Mouse (Mus musculus) midbrain, embryonic 15.5 days (tissue): ENCODE data around the gene Pdxdc1. TPM values are rescaled to one million over a fixed set of nuclear protein-coding genes. Genes with fewer than 3 reads are reported as not detected.
"Not testable (repeated sequence)": the region's sequence is repeated elsewhere in the genome, so short reads cannot be mapped to it uniquely, and the experiment has no call there.

Source experiments
- ATAC-seq: fragments of 200-750 bp; cut with Nextera tagmentation; replicated peaks from 2 replicates; pipeline ENCODE4 v1.8.0; 2017; ENCODE audit warnings: moderate TSS enrichment
- H3K27ac ChIP-seq: fragments of 300-500 bp; sonication (generic); 2 replicates; pipeline ENCODE4 v1.5.1; 2015; ENCODE audit warnings: mild to moderate bottlenecking, inconsistent platforms
- H3K27me3 ChIP-seq: fragments of 300-500 bp; sonication (generic); replicated peaks from 2 replicates; pipeline ENCODE4 v1.6.1; 2015; ENCODE audit warnings: inconsistent platforms
- H3K36me3 ChIP-seq: fragments of 300-500 bp; sonication (generic); replicated peaks from 2 replicates; pipeline ENCODE4 v1.6.1; 2015; ENCODE audit warnings: inconsistent platforms
- H3K4me1 ChIP-seq: fragments of 300-500 bp; sonication (generic); 2 replicates; pipeline ENCODE4 v1.6.1; 2015; ENCODE audit warnings: inconsistent platforms
- H3K4me2 ChIP-seq: fragments of 300-500 bp; sonication (generic); 2 replicates; pipeline ENCODE4 v1.6.1; 2015; ENCODE audit warnings: inconsistent platforms, mild to moderate bottlenecking, moderate library complexity
- H3K4me3 ChIP-seq: fragments of 300-500 bp; sonication (generic); 2 replicates; pipeline ENCODE4 v1.5.1; 2015; ENCODE audit warnings: mild to moderate bottlenecking, inconsistent platforms
- H3K9ac ChIP-seq: fragments of 300-500 bp; sonication (generic); 2 replicates; pipeline ENCODE4 v1.6.1; 2015; ENCODE audit warnings: mild to moderate bottlenecking, inconsistent platforms
- H3K9me3 ChIP-seq: fragments of 300-500 bp; sonication (generic); 2 replicates; pipeline ENCODE4 v1.6.1; 2016; ENCODE audit warnings: inconsistent platforms
- WGBS: fragments of 180-500 bp; shearing (Covaris S2); methylation state at CpG from one replicate; pipeline ENCODE4 v1.1.7; 2015; ENCODE audit warnings: mixed read lengths; 5-methylcytosine and 5-hydroxymethylcytosine counted together
- polyA plus RNA-seq: library from polyadenylated mRNA; unstranded; fragments of >200 nt; fragmentation: Nextera tagmentation; extraction: Ambion mirVana; gene quantifications from 2 replicates; pipeline ENCODE4 v1.2.1, GENCODE M21; 2015

The Pdxdc1 gene
- polyA plus RNA-seq: 75.4 and 79.8 TPM in 2 replicates

DNA sequence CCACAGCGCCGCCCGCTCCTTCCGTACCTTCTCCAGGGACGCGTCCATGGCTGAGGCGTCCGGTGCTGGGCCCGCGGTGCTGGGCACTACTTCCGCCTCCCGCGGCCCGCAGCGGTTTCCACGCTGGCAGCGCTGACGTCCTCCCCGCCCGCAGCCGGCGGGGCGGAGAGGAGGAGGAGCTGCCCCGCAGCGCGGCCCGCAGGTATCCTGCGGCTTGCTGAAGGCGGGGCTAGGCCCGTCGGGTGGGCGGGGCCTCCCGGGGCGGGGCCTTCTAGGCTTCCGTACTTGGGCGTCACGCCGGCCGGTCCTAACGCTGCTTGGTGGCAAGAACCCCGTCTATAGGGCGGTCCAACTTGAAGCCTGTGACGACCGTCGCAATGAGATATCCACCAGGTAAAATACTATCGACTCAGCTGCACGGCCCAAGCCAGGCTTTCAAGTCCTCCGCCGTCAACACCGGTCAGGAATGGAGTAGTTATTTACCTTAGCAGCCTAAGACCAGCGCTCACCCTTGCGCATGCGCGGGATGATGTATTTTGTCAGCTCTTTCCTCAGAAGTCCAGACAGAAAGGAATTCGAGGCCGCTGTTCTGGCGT is at the start of gene Pdxdc1, which contains the start of gene Mpv17l:
Gene Pdxdc1 (minus strand): TSS at position 244 of the 596 bp plus-strand sequence.
Gene Mpv17l (plus strand): TSS at position 274 of the 596 bp plus-strand sequence.
- Histone ChIP-seq H3K27me3 (no peaks in the 10 kb centered on the region), H3K9ac (peak within 1 kb of the TSS; percentile 88), H3K27ac (peak within 1 kb of the TSS; percentile 92), H3K4me1 (peaks cover 18% of the 10 kb centered on the region), H3K4me2 (peak within 1 kb of the TSS; percentile 74), H3K4me3 (peak within 1 kb of the TSS; percentile 83), H3K36me3 (no peaks in the 10 kb centered on the region), H3K9me3 (no peaks in the 10 kb centered on the region)
- WGBS: under 1% methylated on average over 53 of the region's 57 CpGs
- peak; percentile 97 for ATAC-seq

- Histone ChIP-seq H3K27me3 (no peaks in the 10 kb centered on the region), H3K9me3 (no peaks in the 10 kb centered on the region), H3K4me1 (no peaks in the 10 kb centered on the region), H3K4me3 (no peak overlapping the region), H3K4me2 (no peak overlapping the region), H3K9ac (no peak overlapping the region), H3K36me3 (no peaks in the 10 kb centered on the region), H3K27ac (no peak overlapping the region)
- 79% methylated on average over 3 of the region's 3 CpGs for WGBS
- no peak for ATAC-seq
These were observed 48.3 kb upstream of the Pdxdc1 start for GRCm38 (mm10) chr16:13951245-13951644.

DNA sequence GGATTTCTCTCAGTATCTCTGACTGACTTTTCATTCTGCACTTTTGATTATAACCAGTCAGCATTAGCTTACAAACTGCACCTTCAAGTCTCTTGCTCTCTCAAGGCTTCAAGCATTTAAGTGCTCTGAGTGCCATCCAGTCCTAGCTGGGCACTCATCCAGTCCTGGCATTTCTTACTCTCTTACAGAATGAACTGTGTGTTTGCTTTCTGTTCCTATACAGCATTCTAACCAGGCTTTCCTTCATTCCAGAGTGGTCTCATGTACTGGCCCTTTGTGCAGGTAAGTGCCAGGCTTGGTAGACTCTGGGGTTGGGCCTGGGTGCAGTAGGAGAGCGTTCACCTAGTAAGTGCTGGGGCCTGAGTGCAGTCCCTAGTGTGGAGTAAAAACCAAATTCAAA is 43.4 kb upstream of the Pdxdc1 start:
- WGBS: 85% methylated on average over 1 of the region's 1 CpGs
- H3K27me3 ChIP-seq: no peaks in the 10 kb centered on the region
- H3K9me3 ChIP-seq: no peaks in the 10 kb centered on the region
- H3K36me3 ChIP-seq: no peaks in the 10 kb centered on the region
- no peak overlapping the region for H3K9ac ChIP-seq
- no peak overlapping the region for H3K27ac ChIP-seq
- peaks cover 4% of the 10 kb centered on the region for H3K4me1 ChIP-seq
- no peak for ATAC-seq
- no peak overlapping the region for H3K4me3 ChIP-seq
- H3K4me2 ChIP-seq: no peak overlapping the region

GRCm38 (mm10) chr16:13945153-13945552 is 42.2 kb upstream of the Pdxdc1 start:
- no peaks in the 10 kb centered on the region for H3K27me3 ChIP-seq
- H3K9me3 ChIP-seq: no peaks in the 10 kb centered on the region
- no peak for ATAC-seq
- no peak overlapping the region for H3K4me3 ChIP-seq
- H3K36me3 ChIP-seq: no peaks in the 10 kb centered on the region
- H3K4me1 ChIP-seq: peaks cover 7% of the 10 kb centered on the region
- no peak overlapping the region for H3K4me2 ChIP-seq
- 82% methylated on average over 4 of the region's 4 CpGs for WGBS
- H3K9ac ChIP-seq: no peak overlapping the region
- no peak overlapping the region for H3K27ac ChIP-seq

GRCm38 (mm10) chr16:13944752-13945151 is 41.8 kb upstream of the Pdxdc1 start:
- H3K9me3 ChIP-seq: no peaks in the 10 kb centered on the region
- no peak overlapping the region for H3K9ac ChIP-seq
- no peaks in the 10 kb centered on the region for H3K36me3 ChIP-seq
- H3K27me3 ChIP-seq: no peaks in the 10 kb centered on the region
- ATAC-seq: no peak
- peaks cover 8% of the 10 kb centered on the region for H3K4me1 ChIP-seq
- H3K4me2 ChIP-seq: no peak overlapping the region
- no peak overlapping the region for H3K27ac ChIP-seq
- no peak overlapping the region for H3K4me3 ChIP-seq
- whole genome bisulfite sequencing: 92% methylated on average over 5 of the region's 5 CpGs

DNA sequence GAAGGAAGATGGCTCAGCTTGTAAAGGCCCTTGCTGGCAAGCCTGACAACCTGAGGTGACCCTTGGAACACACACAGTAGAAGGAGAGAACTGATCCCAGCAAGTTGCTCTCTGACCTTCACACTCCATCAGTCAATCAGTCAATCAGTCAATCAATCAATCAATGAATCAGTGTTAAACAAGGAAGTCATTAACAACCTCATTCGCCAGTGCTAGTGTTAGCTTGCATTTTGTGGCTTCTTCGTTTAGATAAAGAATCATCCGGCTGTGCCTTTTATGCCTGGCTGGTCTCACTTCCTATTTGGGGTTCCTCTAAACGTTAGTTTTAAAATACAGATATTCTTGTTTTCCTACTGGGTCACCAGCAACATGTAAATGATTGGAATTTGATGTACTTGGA is 41.2 kb upstream of the Pdxdc1 start:
- no peak overlapping the region for H3K4me3 ChIP-seq
- ATAC-seq: no peak
- H3K27ac ChIP-seq: no peak overlapping the region
- no peak overlapping the region for H3K9ac ChIP-seq
- H3K4me2 ChIP-seq: no peak overlapping the region
- no peaks in the 10 kb centered on the region for H3K36me3 ChIP-seq
- H3K4me1 ChIP-seq: peaks cover 8% of the 10 kb centered on the region
- H3K27me3 ChIP-seq: no peaks in the 10 kb centered on the region
- H3K9me3 ChIP-seq: no peaks in the 10 kb centered on the region
- 82% methylated on average over 4 of the region's 4 CpGs for WGBS

DNA sequence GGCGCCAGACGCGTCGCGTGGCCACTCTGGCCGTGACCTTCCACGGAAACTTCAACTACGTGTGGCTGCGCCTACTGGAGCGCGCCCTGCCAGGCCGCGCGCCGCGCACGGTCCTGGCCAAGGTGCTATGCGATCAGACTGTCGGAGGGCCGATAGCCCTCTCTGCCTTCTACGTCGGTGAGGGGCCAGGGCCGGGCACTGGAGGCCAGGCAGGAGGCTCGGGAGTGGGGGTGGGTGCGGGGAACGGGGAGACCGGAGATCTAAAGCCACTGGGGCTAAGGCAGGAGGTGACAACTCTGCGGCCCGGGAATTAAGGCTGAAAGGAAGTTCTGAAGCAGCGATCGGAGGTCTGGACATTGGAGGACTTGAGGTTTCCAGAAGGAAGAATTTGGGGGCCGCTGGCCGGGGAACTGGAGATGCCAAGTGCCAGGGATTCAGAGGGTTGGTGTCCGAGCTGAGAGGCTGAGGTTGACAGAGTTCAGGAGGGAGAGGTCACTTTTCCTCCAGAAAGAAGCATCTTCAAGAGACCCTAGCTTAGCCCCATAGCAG is 38.0 kb upstream of the Pdxdc1 start:
- peak overlapping the region; percentile 76 for H3K27ac ChIP-seq

DNA sequence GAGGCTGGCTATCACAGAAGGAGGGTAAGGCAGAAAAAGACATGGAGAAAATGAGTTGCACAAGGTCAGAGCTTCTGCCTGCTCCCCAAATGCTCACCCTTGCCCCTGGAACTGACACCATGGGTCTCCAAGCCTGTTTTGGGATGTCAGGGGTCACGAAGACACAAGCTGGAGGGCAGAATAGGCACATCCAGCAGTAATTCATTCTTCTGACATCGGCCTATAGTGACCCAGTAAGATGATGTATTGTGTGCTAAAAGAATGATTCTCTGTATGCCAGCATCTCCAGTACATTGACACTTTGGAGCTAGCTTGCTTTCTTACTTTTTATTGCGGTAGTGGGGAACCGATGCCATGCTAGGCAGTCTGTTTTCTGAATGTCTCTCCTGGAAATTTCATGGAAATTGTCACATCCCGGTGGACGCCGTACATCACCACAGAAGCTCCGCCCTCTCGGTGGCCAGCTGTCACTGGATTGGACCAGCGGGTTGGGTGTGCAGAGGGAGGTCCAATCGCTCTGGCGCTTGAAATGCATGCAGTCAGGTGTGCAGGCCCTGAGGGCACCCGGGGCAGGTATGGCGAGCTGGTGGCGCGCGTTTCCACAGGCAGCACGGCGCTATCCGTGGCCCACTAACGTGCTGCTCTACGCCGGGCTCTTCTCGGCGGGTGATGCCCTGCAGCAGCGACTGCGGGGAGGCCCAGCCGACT is 37.4 kb upstream of the Pdxdc1 start:
- peak; percentile 100 for ATAC-seq
- H3K9me3 ChIP-seq: no peaks in the 10 kb centered on the region
- H3K27me3 ChIP-seq: no peaks in the 10 kb centered on the region
- peaks cover 8% of the 10 kb centered on the region for H3K4me1 ChIP-seq
- peak overlapping the region; percentile 80 for H3K4me3 ChIP-seq
- H3K9ac ChIP-seq: peak overlapping the region; percentile 64
- peak overlapping the region; percentile 76 for H3K27ac ChIP-seq
- 3% methylated on average over 28 of the region's 28 CpGs for WGBS
- peak overlapping the region; percentile 95 for H3K4me2 ChIP-seq
- H3K36me3 ChIP-seq: no peaks in the 10 kb centered on the region

More for the DNA sequence above, 38.0 kb upstream of the Pdxdc1 start:
- H3K9me3 ChIP-seq: no peaks in the 10 kb centered on the region
- H3K36me3 ChIP-seq: no peaks in the 10 kb centered on the region
- H3K4me3 ChIP-seq: peak overlapping the region; percentile 80
- peak overlapping the region; percentile 95 for H3K4me2 ChIP-seq
- ATAC-seq: peak; percentile 92
- WGBS: 3% methylated on average over 34 of the region's 34 CpGs
- peaks cover 8% of the 10 kb centered on the region for H3K4me1 ChIP-seq
- peak overlapping the region; percentile 64 for H3K9ac ChIP-seq
- no peaks in the 10 kb centered on the region for H3K27me3 ChIP-seq

GRCm38 (mm10) chr16:13927456-13928075 is 24.6 kb upstream of the Pdxdc1 start:
- Histone ChIP-seq H3K9me3 (no peaks in the 10 kb centered on the region), H3K27me3 (no peaks in the 10 kb centered on the region), H3K4me3 (no peak overlapping the region), H3K27ac (no peak overlapping the region), H3K36me3 (no peaks in the 10 kb centered on the region), H3K4me2 (no peak overlapping the region), H3K9ac (no peak overlapping the region), H3K4me1 (no peaks in the 10 kb centered on the region)
- 90% methylated on average over 4 of the region's 4 CpGs for WGBS
- ATAC-seq: no peak

DNA sequence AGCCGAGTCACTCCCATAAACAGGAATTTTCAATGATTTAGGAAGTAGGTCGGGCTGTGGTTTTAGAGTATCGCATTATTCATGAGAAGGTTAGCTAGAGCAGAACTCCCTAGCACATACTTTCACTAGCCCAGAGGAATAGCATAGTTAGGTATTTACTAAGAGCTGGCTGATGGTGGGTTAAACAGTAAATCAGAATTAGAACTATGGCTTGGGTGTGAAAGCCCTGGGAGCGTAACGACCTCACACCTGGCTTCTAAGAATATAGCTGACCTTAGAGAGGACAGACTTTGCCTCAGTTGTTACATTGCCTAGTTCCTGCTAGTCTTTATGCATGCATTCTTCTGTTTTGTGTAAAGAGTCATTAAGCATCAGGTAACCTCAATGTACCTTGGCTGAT is 20.0 kb upstream of the Pdxdc1 start:
- not testable (repeated sequence) for H3K27me3 ChIP-seq, H3K4me1 ChIP-seq, H3K36me3 ChIP-seq, H3K4me3 ChIP-seq, ATAC-seq, H3K4me2 ChIP-seq, H3K9me3 ChIP-seq, H3K9ac ChIP-seq, H3K27ac ChIP-seq
- WGBS: 93% methylated on average over 5 of the region's 5 CpGs

GRCm38 (mm10) chr16:13922499-13922898 is 19.6 kb upstream of the Pdxdc1 start:
- not testable (repeated sequence) for H3K4me3 ChIP-seq, ATAC-seq
- WGBS: 91% methylated on average over 3 of the region's 3 CpGs

GRCm38 (mm10) chr16:13921781-13922180 is 18.9 kb upstream of the Pdxdc1 start:
- no peaks in the 10 kb centered on the region for H3K4me1 ChIP-seq
- H3K9me3 ChIP-seq: no peaks in the 10 kb centered on the region
- no peak overlapping the region for H3K4me2 ChIP-seq
- no peak overlapping the region for H3K27ac ChIP-seq
- H3K4me3 ChIP-seq: no peak overlapping the region
- no peaks in the 10 kb centered on the region for H3K27me3 ChIP-seq
- WGBS: 90% methylated on average over 7 of the region's 7 CpGs
- H3K36me3 ChIP-seq: no peaks in the 10 kb centered on the region
- no peak overlapping the region for H3K9ac ChIP-seq
- ATAC-seq: no peak

More at GRCm38 (mm10) chr16:13922499-13922898, 19.6 kb upstream of the Pdxdc1 start:
- H3K4me1 ChIP-seq, H3K4me2 ChIP-seq, H3K36me3 ChIP-seq, H3K9me3 ChIP-seq, H3K9ac ChIP-seq, H3K27ac ChIP-seq, H3K27me3 ChIP-seq: not testable (repeated sequence)
